Comparison of ENCODE assay signal across 9 mouse cellular contexts in genomic region chr3:90587361-90588101, GRCm38 (mm10). TPM values are rescaled to one million over a fixed set of nuclear protein-coding genes. Genes with fewer than 3 reads are reported as not detected.
A peak's percentile ranks its signal among the peaks of the same experiment; 100 is the strongest.
DNase-seq lines count a peak whose midpoint lies in the region; ATAC-seq lines count a peak whose summit lies in the region.
"Had no signal": no experiment of that assay in that cellular context is flagged by ENCODE, and none has a peak within 500 bp of the region (broad histone marks: within the 10 kb centered on the region; RNA-seq: fewer than 3 reads in every experiment).

No protein-coding gene starts in this region.

- no peak overlapping the region for H3K27ac ChIP-seq in midbrain, embryonic 14.5 days (replicated peaks; ENCODE audit: low read depth, low read length)

- no peaks in the 10 kb centered on the region for H3K36me3 ChIP-seq in splenic B cell, adult 2 months (ENCODE audit: control insufficient read depth, insufficient read depth, low read length, poor library complexity, severe bottlenecking)
- H3K36me3 ChIP-seq in midbrain, embryonic 14.5 days (ENCODE audit: control insufficient read depth, insufficient read depth, low read length), result no peaks in the 10 kb centered on the region

- no peaks in the 10 kb centered on the region for H3K9me3 ChIP-seq in midbrain, embryonic 14.5 days (ENCODE audit: control insufficient read depth, low read length)

- no peak overlapping the region for H3K4me2 ChIP-seq in midbrain, embryonic 14.5 days (ENCODE audit: low read length)

- no peak overlapping the region for H3K4me3 ChIP-seq in midbrain, embryonic 14.5 days (replicated peaks; ENCODE audit: low read depth, low read length)

- 90% methylated on average over 14 of the region's 14 CpGs for WGBS in midbrain, embryonic 14.5 days

- ATAC-seq in inflammation-experienced regulatory T-cells, adult 6 months, result peak; percentile 15
- ATAC-seq in midbrain, embryonic 14.5 days (ENCODE audit: low FRiP score, low TSS enrichment), result no peak

- peak; percentile 11 for DNase-seq in gastrocnemius, postnatal 14 days
- no peak for DNase-seq in gastrocnemius, postnatal 25 days
- peak; percentile 21 for DNase-seq in thymus, postnatal 14 days
- no peak for DNase-seq in thymus, postnatal 10 days (ENCODE audit: low spot score in 2 of 2)
- peak; percentile 51 for DNase-seq in splenic B cell, adult 2 months (ENCODE audit: low read depth, low spot score)
- DNase-seq in cerebellum, adult 11-12 months, result no peak
- DNase-seq in midbrain, embryonic 14.5 days, result no peak

- H3K4me1 ChIP-seq in midbrain, embryonic 14.5 days (ENCODE audit: control insufficient read depth, insufficient read depth, low read length), result no peaks in the 10 kb centered on the region

- no peak overlapping the region for H3K9ac ChIP-seq in midbrain, embryonic 14.5 days (replicated peaks; ENCODE audit: low read length)

- no peaks in the 10 kb centered on the region for H3K27me3 ChIP-seq in splenic B cell, adult 2 months (ENCODE audit: control insufficient read depth, insufficient read depth, low read length, poor library complexity, severe bottlenecking)
- no peaks in the 10 kb centered on the region for H3K27me3 ChIP-seq in midbrain, embryonic 14.5 days (ENCODE audit: control insufficient read depth, insufficient read depth, low read length)

- intact Hi-C loops in gastrocnemius, postnatal 14 days (cut with DNase I; ENCODE audit: low total_unique reads), result no loop called here

RNA-seq across cellular contexts. Expression of gene S100a2, which starts 2.5 kb away (rescaled TPM):
- total RNA-seq in gastrocnemius, postnatal 14 days (2021), result not detected
- not detected for total RNA-seq in gastrocnemius, postnatal 25 days (2021)
- polyA plus RNA-seq in inflammation-experienced regulatory T-cells, adult 6 months (2017; shearing (Covaris generic)), result 1 to 10 TPM in 1 of 3 experiments, not detected in 2; 2.6 TPM
- not detected in 2 replicates for polyA plus RNA-seq in midbrain, embryonic 14.5 days (2014; fragmentation: Nextera tagmentation; extraction: Ambion mirVana)
- polyA plus RNA-seq: limb, embryonic 11.5 days had no signal

RNA-seq across cellular contexts. Expression of gene Gm42674, which starts 14.2 kb away (rescaled TPM):
- not detected for total RNA-seq in gastrocnemius, postnatal 14 days (2021)
- total RNA-seq in gastrocnemius, postnatal 25 days (2021), result not detected
- not detected for polyA plus RNA-seq in inflammation-experienced regulatory T-cells, adult 6 months (2017; shearing (Covaris generic))
- not detected in 2 replicates for polyA plus RNA-seq in midbrain, embryonic 14.5 days (2014; fragmentation: Nextera tagmentation; extraction: Ambion mirVana)
- polyA plus RNA-seq: limb, embryonic 11.5 days had no signal

RNA-seq across cellular contexts. Expression of gene S100a4, which starts 16.0 kb away (rescaled TPM):
- 10 to 100 TPM; 11.1 to 16.5 TPM for total RNA-seq in gastrocnemius, postnatal 14 days (2021)
- 10 to 100 TPM; 11.3 to 23.2 TPM for total RNA-seq in gastrocnemius, postnatal 25 days (2021)
- 100 to 1,000 TPM in 1 of 3 experiments, 10 to 100 TPM in 2; 65.2 to 589 (median 72.0) TPM for polyA plus RNA-seq in inflammation-experienced regulatory T-cells, adult 6 months (2017; shearing (Covaris generic))
- polyA plus RNA-seq in midbrain, embryonic 14.5 days (2014; fragmentation: Nextera tagmentation; extraction: Ambion mirVana), result 1.5 TPM in 1 of 2 replicates, not detected in the other

RNA-seq across cellular contexts. Expression of gene S100a5, which starts 20.8 kb away (rescaled TPM):
- not detected for total RNA-seq in gastrocnemius, postnatal 14 days (2021)
- total RNA-seq in gastrocnemius, postnatal 25 days (2021), result not detected
- not detected for polyA plus RNA-seq in inflammation-experienced regulatory T-cells, adult 6 months (2017; shearing (Covaris generic))
- not detected in 2 replicates for polyA plus RNA-seq in midbrain, embryonic 14.5 days (2014; fragmentation: Nextera tagmentation; extraction: Ambion mirVana)
- polyA plus RNA-seq: limb, embryonic 11.5 days had no signal

RNA-seq across cellular contexts. Expression of gene S100a6, which starts 25.2 kb away (rescaled TPM):
- total RNA-seq in gastrocnemius, postnatal 14 days (2021), result 10 to 100 TPM; 69.9 to 95.9 TPM
- 100 to 1,000 TPM in 1 of 2 experiments, 10 to 100 TPM in 1; 65.8 to 112 TPM for total RNA-seq in gastrocnemius, postnatal 25 days (2021)
- polyA plus RNA-seq in inflammation-experienced regulatory T-cells, adult 6 months (2017; shearing (Covaris generic)), result 1,000 to 10,000 TPM in 1 of 3 experiments, 100 to 1,000 TPM in 2; 212 to 1,342 (median 247) TPM
- 4.6 and 32.0 TPM in 2 replicates for polyA plus RNA-seq in midbrain, embryonic 14.5 days (2014; fragmentation: Nextera tagmentation; extraction: Ambion mirVana)

Comparison
In these comparisons a context has a peak if more than half of its experiments do, and no peak if none do; other contexts are left out.
1. DNase-seq: peak in gastrocnemius, postnatal 14 days (single experiment), thymus, postnatal 14 days (single experiment) and splenic B cell, adult 2 months (single experiment); none in gastrocnemius, postnatal 25 days (single experiment), thymus, postnatal 10 days (0 of 2), cerebellum, adult 11-12 months (single experiment) and midbrain, embryonic 14.5 days (single experiment).